Mouse (Mus musculus): ENCODE data around the gene Rbm3.

Rbm3 gene

DNA sequence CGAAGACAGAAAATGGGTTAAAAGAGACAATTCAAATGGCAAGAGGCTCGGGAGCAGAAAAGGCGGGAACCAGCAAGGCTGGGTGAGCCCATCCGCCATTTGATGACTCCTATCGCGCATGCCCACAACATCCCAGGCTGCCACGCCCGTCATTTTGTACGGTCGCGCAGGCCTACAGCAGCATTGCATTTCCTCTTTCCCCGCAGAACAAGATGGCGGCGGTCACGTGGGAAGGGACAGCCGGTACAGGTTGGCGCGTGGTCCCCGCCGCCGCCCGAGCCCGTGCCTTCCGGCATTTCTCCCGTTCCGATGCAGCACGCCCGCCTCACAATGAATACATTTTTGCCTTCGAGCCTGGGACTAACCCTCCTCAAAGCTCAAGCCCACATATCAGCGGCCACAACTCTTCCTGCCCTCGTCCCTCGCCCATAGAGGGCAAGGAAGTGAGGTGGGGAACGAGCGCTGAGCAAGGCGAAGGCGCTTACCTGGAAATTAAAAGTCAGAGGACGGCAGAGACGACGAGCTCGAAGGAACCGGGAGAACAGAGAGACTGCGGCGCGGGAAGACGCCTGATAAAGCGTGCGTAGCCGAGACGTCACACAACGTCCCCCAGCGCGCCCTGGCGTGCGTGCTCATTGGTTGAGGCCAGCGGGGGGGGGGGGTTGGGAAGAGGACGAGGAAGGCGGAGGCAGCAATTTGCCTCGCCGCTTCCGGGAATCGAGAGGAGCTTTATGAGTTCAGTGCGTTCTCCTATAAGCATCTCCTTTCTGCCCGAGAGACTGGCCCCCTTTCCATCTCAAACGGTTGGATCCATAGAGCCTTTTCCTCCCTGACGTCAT is at the start of gene Rbm3:
Gene Rbm3, minus strand, starts transcription at position 728 of the 839 bp plus-strand sequence.
- peak; percentile 86 to 92 for DNase-seq (ENCODE audit: low spot score in 2 of 2)

DNA sequence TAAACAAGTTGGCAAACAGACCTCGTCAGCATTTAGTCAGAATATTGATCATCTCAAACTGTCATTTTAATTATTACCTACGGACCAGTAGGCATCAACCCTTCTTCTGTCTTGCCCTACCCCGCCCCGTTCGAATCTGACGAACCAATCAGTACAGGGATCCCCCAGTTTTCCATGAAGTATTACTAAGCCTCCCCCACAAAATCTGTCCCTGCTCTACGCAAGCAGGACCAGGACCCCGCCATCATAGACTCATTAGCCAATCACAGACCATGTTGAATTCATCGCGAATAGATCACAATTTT is 47.7 kb upstream of the Rbm3 start, which contains the start of gene Ebp:
Gene Ebp, minus strand, starts transcription at position 94 of the 305 bp plus-strand sequence.
- DNase-seq (ENCODE audit: low spot score in 2 of 2) = peak in 1 of 2 experiments; percentile 2

DNA sequence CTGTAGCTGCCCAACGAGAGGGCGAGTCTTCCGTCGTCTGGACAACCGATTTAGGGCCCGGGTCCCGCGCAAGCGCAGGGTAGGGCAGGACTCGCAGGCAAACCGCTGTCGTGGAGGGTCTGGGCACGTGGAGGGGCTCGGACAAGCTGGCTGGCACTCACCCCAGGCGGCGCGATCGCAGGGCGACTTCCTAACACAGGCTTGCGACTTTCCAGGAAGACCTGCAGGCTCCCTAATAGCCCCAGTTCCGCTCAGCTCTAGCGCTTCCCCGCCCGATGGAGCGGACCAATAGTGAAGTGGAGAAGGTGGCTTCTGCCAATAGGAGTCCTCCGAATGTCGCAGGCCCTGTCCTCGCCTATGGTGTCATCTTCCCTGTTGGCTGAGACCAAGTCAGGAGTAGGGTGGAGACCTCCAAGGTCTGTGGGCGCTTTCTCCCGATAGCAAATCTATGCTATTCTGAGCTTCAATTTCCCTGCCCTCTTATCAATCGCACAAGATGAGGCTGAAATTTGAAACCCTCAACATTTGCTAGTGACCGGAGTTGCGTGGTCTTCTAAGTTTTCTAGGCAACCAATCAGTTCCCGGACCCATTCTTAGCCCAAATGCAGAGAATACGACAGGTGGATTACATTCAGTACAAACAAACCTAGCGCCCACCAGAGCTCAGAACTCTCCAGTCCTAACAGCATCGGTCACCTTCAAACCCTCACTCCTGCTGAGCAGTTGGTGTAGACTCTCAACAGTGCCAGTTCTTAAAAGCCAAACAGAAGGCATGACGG is 47.1 kb upstream of the Rbm3 start:
- DNase-seq (ENCODE audit: low spot score in 2 of 2) = peak; percentile 84 to 88

DNA sequence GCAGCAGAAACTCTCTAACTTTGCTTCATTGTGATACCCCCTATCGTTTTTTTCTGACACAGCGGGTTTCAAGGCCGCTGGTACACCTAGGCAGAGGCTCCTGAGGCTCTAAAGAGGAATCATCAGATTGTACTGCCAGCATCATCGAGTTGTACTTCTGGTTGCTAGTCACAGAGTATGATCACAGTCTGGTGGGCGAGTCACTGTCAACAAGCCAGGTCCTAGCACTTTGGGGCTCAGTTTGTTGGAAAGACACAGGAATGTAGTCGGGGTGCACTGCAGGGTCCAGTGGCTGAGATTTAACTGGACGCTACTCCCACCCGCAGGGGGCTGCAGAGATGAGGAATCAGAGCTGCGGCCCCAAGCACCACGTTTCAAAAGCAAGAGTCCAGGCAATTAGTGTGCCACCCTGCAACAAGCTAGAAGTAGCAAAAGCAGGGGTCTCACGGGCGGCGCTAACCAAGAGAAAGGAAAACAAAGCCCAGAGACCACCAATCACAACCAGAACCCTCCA is 46.5 kb upstream of the Rbm3 start:
- no peak for DNase-seq (ENCODE audit: low spot score in 2 of 2)

DNA sequence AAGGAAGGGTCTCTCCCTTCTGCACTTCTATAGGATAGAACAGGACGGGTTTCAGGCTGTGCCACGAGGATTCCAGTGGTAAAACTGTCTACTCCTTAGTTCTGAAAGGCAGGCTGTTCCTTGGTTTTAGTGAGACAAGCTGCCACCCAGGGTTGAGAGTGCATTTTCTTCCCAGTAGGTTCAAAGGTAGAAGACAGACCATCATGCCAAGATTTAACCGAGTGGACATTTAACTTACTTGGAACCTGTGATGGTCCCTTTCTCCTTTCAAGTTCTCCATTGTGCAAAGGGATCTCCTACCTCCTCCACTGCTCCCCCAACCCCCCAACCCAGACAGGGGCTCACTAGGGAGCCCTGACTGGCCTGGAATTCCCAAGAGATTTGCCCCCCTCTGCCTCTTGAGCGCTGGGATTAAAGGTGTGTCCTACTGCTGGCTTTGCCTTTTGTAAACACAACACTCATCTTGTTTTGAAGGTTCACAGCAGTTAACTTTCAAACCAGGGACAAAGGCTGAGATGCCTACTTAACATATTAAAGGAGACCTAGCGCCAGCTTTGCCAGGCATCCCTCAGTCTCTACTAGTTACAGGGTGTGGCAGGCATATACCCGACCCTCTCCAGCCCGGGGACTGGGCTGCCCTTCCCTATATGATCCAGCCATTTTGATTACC is 37.3 kb upstream of the Rbm3 start:
- DNase-seq (ENCODE audit: low spot score in 2 of 2) = no peak

DNA sequence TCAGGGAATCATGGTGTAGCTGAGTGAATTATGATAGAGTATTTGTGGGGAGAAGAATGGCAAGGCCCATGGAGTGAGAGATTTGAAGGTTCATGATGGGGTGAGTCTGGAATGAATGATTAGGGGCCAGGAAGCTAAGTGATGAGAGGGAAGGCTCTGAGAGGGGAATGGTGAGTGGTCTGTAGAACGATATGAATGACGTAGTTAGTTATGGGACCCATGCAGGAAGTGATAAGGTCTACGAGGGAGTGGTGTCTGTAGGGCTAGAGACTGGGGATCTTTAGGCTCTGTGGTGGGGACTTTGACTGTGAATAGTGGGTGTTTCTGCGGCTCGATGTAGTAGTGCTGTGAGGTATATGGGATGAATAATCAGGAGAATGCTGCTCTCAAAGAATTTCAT is 34.0 kb upstream of the Rbm3 start:
- no peak for DNase-seq (ENCODE audit: low spot score in 2 of 2)

DNA sequence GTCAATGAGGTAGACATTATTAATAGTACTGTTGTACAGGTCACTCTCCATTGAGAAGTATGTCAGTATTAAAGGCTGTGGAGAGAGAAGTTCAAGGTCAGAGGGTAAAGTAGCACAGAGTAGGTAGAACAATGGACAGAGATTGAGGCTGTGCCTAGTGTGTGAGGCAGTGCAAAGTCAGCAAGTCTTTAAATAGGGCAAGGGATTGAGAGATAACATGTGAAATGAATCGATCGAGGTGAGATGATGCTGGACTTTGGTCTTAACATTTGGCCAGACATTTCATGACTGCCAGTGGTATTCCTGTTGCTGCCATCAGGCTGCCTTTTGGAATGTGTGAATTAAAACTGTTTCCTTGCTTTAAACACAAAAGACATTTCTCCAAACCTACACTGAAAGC is 33.2 kb upstream of the Rbm3 start:
- no peak for DNase-seq (ENCODE audit: low spot score in 2 of 2)

DNA sequence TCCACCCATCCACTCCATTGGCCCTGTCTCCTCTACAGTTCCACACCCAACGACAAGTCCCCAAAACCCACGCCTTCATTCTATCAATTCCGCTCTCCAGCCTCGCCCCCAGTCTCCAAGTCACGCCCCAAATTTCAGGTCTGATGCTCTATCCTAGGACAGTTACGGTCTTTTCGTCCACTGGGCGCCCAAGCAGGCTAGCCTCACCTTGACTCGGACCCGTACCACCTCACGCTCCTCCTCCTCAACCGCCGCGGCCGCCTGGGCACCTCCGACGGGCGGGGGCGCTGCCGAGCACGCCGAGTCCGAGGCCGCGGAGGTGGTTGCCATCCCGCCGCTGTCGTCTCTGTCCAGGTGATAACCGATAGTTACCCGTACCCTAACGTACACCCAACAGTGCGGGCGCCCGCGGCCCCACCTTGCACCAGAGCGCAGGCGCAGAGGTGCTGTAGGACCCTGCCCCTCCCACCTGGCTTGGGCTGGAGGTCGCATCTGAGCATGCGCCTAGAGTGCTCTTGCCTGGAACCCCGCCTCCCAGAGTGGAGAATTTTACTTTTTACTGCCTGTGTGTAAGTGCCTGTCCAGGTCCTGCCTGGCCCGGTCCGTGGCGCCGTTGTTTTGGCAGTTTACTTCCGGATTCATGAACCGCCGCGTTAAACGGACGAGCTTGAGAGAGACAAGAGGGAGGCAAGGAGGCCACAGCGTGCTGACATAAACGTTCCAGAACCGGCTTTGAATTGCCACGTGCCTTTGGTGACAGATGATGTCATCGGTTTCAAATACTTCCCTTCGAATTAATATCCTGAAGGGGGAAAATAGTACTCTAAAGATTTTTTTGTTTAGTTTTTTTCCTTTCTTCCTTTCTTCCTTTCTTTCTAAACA is 30.1 kb upstream of the Rbm3 start, which contains the start of gene Tbc1d25:
Gene Tbc1d25, minus strand, starts transcription at position 678 of the 882 bp plus-strand sequence.
- peak; percentile 88 to 90 for DNase-seq (ENCODE audit: low spot score in 2 of 2)

DNA sequence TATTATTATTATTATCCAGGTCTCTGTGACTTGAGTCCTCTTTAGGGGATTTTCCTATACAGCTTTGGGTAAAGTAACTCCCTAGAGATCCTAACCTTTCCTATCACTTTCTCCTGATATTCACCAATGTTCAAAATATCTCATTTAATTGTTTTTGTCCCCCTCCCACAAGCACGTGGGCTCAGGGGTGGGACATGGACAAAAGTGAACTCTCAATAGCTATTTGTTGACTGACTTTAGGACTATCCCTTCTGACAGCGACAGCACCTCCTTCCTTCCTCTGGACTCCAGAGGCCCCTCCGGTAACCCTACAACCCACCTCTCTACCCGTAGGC is 29.5 kb upstream of the Rbm3 start:
- no peak for DNase-seq (ENCODE audit: low spot score in 2 of 2)

DNA sequence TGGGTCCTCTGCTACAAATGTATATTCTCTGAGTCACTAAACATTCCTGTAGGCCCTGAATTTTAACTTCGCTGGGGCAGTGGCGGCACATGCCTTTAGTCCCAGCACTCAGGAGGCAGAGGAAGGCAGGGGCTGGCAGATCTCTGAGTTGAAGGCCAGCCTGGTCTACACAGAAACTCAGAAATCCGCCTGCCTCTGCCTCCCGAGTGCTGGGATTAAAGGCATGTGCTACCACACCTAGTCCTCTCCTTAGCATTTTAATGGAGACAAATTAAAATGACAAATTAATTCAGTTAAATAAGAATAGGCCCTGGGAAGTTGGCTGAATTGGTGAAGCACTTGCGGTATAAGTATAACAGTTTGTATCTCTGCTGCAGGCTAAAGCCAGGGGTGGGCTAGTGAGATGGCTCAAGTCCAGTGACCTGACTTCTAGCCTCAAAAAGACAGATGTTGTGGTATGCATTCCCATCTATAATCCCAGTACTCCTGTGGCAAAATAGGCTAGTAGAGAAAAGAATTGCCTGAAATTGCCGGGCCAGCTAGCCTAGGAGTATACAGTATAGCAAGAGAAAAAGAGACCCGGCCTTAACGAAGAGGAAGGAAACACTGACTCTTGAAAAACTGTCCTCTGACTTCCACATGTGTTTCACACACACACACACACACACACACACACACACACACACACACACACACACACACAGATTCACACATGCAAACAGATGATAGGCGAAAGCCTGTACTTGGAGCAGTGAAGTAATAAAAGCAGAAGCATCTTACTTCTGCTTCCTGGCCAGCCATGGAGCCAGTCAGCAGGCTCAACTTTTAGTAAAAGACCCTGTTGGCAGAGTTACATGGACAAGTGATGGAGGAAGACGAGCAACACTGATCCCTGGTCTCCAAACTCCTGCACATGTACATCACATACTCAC is 22.3 kb upstream of the Rbm3 start:
- no peak for DNase-seq (ENCODE audit: low spot score in 2 of 2)

DNA sequence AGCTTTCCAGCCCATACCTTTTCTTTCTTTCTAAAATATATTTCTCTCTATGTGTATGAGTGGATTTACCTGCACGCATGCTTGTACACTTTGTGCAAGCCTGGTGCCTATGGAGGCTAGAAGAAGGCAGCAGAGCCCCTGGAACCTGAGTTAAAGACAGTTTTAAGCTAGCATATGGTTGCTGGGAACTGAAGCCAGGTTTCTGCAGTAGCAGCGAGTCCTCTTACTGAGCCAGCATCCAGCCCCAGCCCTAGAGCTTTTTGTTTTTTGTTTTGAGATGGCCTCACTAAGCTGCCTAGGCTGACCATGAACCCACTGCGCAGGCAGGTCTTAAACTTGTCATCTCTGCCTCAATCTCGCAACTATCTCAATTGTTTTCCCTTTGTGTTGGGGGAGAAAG is 18.8 kb upstream of the Rbm3 start:
- no peak for DNase-seq (ENCODE audit: low spot score in 2 of 2)

DNA sequence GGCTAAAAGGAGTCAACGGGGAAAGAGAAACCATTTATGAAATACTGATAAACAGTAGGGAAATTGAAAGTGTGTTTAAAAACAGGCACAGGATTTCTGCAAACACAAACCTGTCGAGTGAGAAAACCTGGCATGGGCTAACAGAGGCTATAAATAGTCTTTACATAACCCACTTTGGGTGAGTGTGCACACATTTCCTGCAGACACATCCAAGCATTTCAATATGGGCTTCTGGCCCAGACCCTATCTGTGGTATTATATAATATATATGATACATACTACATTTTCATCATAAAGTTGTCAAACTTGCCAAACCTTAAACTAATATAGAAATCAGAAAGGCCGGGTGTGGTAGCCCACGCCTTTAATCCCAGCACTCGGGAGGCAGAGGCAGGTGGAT is 17.4 kb upstream of the Rbm3 start:
- peak in 1 of 2 experiments; percentile 13 for DNase-seq (ENCODE audit: low spot score in 2 of 2)

DNA sequence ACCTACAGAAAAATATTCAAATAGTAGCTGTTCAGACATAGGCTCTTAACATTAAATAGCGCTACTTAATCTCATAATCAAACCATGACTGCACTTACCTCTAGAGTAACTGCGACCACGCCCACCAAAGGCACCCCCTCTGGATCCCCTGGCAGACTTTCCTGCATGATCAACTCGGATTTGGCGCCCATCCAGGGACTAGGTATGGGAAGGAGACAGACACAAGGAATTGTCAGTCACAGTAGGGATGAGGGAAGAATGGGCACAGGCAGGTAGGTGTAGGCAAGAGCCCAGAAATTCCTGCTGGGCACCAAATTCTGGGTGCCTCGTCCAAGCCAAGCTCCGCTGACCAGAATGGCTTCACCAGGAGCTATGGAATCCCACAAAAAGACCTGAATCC is 1.9 kb downstream of the Rbm3 start:
- DNase-seq (ENCODE audit: low spot score in 2 of 2) = no peak

DNA sequence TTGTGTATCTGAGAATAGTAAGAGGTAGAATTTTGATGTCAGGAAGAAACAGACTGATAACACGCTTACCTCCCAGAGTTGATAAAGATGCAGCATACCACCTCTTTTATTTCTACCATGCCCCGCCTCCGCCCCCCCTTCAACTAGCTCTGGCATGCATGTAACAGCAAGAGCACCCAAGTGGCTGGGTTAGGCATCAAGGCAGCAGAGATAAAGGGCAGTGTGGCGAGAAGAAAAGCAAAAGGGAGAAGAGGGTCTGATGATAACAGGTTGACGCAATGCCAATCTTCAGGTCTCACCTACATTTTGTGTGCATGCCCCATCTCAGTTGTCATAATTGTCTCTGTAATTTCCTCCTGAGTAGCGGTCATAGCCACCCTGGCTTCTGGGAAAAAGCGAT is 2.7 kb downstream of the Rbm3 start:
- DNase-seq (ENCODE audit: low spot score in 2 of 2) = no peak

DNA sequence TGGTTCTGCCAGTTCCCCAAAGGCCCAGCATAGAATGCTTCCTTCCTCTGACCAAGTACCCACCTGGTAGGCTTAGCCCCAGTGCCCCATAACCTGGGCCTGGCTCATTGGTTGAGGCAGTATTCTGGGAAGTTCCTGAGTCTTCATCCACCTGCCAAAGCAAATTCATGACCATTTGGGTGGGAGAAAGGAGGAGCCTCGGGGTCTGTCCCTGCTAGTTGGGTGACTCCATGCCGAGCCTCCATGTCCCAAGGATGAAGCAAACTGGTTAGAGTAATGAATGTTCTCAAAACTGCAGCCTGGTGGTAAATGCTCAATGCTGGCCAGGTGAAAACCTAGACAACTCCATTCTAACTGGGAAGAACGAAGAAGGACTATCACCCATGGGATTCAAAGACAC is 4.6 kb downstream of the Rbm3 start:
- DNase-seq (ENCODE audit: low spot score in 2 of 2) = no peak

DNA sequence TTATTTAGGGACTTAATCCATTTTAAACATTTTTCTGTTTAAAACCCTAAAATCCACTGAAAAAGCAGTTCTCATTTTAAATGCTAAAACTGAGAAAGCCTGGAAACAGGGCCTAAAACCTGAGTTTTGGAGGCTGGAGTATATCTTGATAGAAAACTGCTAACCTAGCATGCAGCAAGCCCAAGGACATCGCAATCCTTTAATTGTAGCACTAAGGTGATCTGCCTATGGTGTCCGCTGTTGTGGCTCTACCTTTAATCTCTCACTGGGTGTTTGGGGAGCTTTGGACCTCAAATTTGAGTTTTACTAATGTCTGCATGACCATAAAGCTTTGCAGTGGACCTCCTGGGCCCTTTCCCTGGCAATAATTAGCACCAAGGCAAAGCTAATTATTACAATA is 5.2 kb downstream of the Rbm3 start:
- no peak for DNase-seq (ENCODE audit: low spot score in 2 of 2)

DNA sequence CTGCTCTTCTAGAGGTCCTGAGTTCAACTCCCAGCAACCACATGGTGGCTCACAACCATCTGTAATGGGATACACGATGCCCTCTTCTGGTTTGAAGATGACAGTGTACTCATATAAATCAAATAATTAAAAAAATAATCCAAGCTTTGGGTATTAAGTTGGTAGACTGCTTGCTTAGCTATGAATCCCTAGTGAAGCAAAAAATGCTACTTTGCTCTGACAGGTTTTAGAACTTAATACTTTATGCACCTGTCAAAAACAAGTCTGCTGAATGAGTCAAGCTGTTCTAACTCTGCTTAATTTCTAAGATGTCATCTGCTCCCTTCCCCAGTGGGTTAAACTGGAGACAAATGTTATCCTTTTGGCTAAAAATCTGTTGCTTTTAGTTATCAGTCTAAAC is 6.2 kb downstream of the Rbm3 start:
- no peak for DNase-seq (ENCODE audit: low spot score in 2 of 2)

DNA sequence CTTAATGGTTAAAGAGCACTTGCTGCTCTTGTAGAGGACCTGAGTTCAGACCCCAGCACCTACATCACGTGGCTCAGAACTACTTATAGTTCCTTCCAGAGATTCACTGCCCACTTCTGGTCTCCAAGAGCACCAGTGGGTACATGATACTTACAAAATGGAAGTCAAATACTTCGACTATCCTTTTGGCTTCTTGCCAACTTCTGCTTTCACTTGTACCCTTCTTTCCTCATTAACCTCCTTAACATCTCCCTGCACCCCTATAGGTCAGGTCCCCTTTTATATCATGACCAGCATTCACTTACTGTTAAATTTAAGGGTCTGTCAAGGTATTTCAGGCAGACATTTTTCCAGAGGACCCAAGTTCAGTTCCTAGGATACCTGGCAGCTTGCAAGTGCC is 9.8 kb downstream of the Rbm3 start:
- no peak for DNase-seq (ENCODE audit: low spot score in 2 of 2)

DNA sequence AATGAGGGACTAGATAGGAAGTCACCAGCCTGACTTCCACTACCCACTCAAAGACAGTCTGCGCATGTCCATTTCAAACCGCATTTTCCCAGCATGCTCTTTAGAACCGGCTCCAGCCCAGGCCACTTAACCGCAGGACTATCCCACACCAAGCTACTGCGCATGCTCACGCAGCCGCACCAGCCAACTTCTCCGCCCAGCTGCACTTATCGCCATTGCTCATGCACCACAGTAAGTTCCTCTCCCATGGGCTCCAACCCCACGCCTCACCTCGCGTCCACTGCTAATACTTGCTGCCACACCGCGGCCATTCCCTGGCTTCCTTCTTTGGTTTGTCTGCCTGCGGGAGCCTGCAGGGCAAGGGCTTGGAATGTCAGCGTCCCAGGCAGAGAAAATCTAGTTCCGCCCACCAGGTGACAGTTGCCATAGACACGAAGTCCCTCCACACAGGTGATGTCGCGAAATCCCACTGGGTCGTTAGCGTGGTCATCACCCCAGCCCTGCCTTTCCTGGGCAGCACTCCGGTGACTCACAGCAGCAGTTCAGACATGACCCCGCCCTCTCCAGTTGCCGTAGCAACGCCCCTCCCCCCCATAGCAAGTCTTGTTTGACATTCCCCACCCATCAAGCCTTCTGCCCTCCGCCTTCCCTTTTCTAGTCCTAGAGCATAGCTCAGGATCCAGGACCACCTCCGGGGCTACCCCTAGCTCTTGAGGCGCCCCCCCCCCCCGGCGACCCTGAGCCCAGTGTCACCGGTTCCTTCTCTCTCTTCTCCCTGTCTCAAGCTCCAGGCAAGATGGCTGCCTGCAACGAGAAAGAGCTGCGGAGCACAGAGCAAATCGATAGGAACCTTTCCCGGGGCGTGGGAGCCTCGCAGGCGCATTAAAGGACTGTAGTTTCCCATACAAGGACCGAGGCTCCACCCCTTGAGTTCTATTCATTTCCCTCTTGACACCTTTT is 13.4 kb downstream of the Rbm3 start, which contains the start of gene Wdr13:
Gene Wdr13, minus strand, starts transcription at position 876 of the 960 bp plus-strand sequence.
- peak; percentile 91 to 92 for DNase-seq (ENCODE audit: low spot score in 2 of 2)

Measured in heart, adult 9 months (tissue).